Mouse (Mus musculus) layer of hippocampus, postnatal 14 days (tissue): Measurements from ENCODE around the gene Slc38a9. TPM values are rescaled to one million over a fixed set of nuclear protein-coding genes. Genes with fewer than 3 reads are reported as not detected.
A peak's percentile ranks its signal among the peaks of the same experiment; 100 is the strongest.

Source experiments
- DNase-seq, 2 experiments: peaks; one replicate each; pipeline ENCODE4 v3.0.0; 2021 to 2022; ENCODE audit warnings: low spot score in 2 of 2, mixed read lengths in 1 of 2
- total RNA-seq, 2 experiments: library from RNA; stranded (reverse); gene quantifications; 2 replicates each; pipeline ENCODE4 v1.2.3; 2021

Slc38a9 gene
- total RNA-seq, 2 experiments from 2014 or later, result 20.3 to 21.9 TPM

DNA sequence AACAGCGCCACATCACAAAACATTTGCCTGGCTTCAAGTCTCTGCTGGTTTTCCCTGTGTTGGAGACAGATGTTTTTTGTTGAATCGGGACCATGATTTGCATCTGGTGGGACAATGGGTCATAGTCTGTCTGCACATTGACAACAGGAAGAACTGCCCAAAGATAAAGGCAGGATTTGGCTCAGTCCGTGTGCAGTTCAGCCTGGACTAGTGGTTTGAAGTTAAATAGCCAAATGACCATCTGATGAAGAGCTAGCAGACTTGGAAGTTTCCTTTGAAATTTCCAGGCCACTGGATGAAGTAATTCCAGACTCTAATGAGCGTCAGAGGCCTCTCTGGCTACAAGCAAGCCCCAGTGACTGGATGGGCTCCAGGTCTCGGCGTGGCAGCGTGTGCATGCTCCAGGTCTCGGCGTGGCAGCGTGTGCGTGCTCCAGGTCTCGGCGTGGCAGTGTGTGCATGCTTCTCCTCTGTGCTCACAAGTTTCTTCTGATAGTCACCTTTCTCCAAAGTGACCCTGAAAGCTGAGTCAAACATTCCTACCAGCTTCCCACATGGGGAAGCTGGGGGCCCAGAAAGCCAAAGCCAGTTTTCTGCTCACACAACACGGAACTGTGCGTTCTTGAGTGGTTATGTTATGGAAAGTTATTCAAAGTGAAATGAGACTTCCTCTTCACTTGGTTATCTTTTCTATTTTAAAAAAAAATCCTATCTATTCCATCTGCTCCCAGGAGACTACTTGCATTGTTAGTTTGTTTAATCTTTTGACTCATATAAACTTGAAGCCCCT lies 83.7 kb downstream of the Slc38a9 start:
- DNase-seq, result no peak

DNA sequence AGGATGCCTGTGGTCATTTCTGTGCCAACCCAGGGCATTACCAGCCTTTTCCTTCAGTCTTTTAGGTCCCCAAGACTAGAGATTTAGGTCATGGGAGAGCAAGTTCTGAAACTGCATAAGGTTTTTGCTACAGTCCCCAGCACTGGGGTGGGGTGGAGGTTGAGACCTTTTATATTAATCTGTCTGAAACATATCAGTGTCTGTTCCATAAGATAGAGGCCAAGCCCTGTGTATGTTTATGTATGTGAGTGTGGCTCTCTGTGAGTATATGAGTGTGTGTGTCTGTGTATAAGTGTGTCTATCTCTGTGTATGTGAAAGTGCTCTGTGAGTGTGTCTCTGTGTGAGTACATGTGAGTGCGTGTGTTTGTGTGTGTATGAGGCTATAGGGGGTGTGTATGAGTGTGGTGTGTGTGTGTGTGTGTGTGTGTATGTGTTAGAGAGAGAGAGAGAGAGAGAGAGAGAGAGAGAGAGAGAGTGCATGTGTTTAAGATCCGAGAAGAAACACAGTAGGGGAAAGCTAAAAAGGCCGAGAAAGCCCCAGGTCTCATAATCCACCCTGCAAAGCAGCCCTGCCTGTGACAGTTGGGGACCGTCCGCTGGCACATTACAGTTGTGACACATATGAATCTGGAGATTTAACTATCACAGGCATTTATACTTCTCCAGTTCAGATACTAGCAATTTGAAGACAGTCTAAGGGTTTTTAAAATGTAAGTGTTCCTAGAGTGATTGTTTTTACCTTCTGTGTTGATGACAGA lies 85.6 kb downstream of the Slc38a9 start:
- DNase-seq, result no peak

GRCm38 (mm10) chr13:112746695-112747055 lies 86.1 kb downstream of the Slc38a9 start:
- DNase-seq, result no peak

DNA sequence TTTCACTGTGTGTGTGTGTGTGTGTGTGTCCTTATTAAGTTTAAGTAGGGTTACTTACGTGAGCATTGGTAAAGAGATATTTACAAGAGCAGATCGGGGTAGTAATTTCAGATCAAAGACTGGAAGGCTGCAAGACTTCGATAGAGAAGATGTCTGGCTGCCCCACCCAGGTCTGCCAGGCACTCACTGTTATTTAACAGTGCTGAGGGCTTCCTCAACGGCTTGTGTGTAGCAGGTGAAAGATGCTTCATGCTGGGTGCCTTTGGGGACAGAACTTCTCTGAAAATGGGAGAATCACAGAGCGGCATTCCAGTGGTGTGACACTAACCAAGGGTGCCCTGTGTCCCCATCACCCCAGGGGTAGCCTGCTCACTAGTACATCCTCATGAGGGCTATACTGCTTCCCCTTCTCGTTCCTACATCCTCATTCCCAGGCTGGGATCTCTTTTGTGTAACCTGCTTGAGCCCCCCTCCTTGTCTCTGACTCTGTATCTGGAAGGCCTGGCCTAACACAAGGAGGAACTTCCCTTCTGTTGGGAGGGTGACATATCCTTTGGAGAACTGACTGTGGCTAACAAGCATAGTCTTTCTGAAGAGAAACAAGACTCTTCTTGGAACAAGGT lies 87.4 kb downstream of the Slc38a9 start:
- DNase-seq, result no peak

DNA sequence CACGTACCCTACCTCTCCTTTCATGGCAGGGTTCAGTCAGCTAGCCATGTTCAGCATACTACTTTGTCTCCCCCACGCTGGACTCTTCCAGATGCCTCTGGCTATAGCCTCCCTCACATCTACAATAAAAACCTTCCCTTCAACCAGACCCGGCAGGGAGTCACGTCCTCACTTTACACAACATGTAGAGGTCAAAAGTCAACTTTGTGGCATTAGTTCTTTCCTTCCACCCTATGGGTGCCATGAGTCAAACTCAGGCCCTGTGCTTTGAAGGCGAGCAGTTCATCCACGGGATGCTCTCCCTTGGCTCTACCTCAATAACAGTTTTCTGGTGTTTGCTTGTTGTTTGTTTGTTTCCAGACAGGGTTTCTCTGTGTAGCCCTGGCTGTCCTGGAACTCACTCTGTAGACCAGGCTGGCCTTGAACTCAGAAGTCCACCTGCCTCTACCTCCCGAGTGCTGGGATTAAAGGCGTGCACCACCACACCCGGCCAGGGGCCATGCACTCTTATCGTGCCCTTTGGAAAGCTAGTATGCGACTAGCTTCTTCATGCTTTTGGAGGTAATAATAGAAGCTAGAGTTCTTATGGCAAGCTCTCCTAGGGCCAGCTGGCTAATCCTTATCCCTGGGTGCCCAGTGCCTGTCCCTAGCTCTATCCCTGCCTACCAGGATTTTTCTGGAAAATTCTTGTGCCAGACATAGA lies 88.4 kb downstream of the Slc38a9 start:
- no peak for DNase-seq

GRCm38 (mm10) chr13:112749881-112750280 lies 89.3 kb downstream of the Slc38a9 start:
- DNase-seq, result no peak

DNA sequence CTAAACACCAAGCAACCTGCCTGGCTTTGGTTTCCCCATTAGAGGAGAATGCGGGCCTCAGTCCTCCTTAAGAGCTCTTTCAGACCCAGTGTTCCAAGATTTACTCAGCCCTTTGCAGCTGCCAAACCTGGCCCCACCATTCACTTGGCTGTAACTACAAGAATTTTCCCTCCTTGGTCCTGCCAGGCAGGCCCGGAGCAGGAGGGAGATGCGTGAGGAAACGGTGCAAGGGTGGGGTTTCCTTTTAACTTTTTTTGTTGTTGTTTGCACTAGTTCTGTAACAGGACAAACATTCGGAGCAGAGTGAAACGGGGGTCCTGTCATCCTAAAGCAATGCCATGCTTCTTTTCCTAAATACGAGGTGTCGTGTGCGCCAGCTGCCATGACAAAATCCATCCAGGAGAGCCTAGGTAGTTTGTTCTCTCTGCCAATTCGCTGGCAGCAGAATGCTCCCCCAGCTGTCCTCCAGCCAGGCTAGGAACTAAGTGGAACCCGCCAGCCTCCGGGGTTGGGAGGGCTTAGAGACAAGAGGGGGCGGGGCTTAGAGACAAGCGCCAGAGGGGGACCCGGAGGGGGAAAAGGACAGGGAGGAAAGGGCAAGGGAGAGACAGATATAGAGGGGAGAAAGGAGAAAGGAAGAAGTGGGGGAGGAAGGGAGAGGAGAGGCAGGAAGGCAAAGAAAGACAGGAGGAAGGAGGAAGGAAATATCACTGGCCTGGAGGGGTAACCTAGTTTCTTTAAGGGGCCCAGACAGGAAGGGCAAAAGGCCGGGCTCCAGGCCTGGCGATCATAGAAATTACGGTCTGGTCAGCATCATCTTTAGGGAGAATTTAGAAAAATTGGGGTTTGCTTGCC lies 91.1 kb downstream of the Slc38a9 start:
- DNase-seq, result peak in 1 of 2 experiments; percentile 49

- no peak for DNase-seq
Measured at GRCm38 (mm10) chr13:112752309-112752975, 91.9 kb downstream of the Slc38a9 start.

- DNase-seq, result no peak
Measured at GRCm38 (mm10) chr13:112753522-112753921, 93.0 kb downstream of the Slc38a9 start.

DNA sequence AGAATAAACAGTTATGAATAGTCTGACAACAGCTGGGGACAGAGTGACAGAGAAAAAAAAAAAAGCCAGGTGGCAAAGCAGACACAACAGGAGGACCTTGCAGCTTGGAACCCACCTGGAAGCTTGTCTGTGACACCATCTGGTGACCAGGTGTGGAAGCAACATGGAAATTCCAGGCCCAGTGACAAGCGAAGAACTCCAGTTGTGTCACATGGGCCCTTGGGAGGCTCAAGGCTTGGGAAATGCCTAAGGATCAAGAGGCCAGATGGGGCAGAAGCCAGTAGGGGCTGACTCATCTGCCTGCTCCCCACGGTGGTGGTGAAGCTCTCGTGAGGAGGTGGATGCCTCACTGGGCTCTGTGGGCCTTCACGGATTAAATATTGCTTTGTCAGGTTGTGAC lies 94.3 kb downstream of the Slc38a9 start:
- DNase-seq, result no peak

- peak; percentile 17 to 35 for DNase-seq
Measured at GRCm38 (mm10) chr13:112755507-112756010, 95.0 kb downstream of the Slc38a9 start.

DNA sequence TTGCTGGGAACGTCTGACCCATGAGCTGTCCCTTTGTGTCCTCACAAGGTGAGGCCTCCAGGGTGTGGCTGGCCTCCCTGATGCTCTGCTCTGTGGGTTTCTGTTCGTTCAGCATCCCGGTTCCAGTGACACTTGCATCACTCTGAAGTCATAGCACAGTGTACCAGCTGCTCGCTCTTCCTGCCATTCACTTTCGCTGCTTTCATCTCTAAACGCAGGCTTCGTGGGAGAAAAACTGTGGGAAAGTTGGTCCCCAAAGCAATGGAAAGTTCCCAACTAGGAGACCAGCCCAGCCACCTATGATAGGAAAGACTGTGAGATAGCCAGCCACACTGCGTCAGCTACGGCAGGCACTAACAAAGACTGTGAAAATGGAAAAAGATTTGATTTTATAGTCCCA lies 96.8 kb downstream of the Slc38a9 start:
- DNase-seq, result no peak

DNA sequence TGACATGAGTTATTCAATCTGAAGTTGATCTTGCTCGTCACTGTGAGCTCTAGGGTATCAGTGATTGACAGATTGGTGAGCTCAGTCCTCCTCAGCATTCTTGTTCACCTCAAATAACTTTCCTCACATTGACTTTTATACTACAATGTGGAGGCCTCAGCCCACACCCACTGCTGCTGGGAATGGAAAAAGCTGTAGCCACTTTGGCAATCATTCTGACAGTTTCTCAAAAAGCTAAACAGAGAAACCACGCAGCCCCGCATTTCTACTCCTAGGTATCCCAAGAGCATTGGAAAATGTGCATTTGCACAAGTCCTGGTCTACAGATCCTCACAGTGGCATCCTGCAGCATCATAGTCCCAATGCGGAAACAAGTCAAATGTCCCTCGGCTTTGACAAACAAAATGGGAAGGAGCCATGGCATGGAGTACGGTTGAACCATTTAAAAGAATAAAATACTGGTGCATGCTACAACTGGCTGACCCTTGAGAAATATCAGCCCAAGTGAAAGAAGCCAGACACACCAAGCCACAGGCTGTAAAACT lies 98.1 kb downstream of the Slc38a9 start:
- DNase-seq, result no peak

GRCm38 (mm10) chr13:112759364-112759763 lies 98.8 kb downstream of the Slc38a9 start:
- no peak for DNase-seq

GRCm38 (mm10) chr13:112759777-112760537 lies 99.4 kb downstream of the Slc38a9 start:
- DNase-seq, result no peak

DNA sequence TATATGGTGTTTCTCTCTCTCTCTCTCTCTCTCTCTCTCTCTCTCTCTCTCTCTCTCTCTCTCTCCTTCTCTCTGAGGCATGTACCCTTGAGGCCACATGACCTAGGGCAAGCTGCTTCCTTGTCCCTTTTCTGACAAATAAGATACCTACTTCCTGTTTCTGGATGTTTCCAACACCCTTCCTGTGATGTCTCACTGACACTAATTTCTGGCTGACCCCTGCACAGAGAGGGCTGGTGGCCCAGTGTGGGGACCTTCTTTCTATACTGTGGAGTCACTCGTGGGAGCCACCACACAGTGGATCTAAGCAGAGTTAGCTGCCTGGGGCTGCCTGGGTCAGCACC lies 100.0 kb downstream of the Slc38a9 start:
- no peak for DNase-seq

DNA sequence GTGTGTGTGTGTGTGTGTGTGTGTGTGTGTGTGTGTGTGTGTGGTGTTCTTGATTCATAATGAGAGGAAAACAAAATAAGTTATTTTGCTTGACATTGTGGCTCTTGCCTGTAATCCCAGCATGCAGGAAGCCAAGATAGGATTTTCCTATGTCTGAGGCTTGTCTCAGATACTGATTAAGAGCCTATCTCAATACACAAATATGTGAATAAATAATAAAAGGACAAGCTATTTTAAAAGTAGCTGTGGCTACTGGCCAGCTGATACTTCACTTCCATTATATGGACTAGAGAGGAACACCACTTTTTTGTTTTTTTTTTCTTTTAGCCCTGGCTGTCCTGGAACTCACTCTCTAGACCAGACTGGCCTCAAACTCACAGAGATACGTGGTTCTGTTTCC lies 101.2 kb downstream of the Slc38a9 start:
- DNase-seq, result no peak

- DNase-seq, result no peak
Measured at GRCm38 (mm10) chr13:112762548-112762947, 102.0 kb downstream of the Slc38a9 start.
